Mouse (Mus musculus) lung, postnatal 0 days (tissue): ENCODE measurements around the gene Pakap. TPM values are rescaled to one million over a fixed set of nuclear protein-coding genes. Genes with fewer than 3 reads are reported as not detected.

Source experiments
- ATAC-seq: fragments of 200-750 bp; cut with Nextera tagmentation; 2 replicates; pipeline ENCODE4 v1.8.0; 2017; ENCODE audit warnings: moderate library complexity
- DNase-seq: peaks from one replicate; pipeline ENCODE4 v3.0.0-alpha.2; 2016; ENCODE audit warnings: low spot score
- H3K27ac ChIP-seq: fragments of 300-500 bp; sonication (generic); 2 replicates; pipeline ENCODE4 v1.5.1; 2014; ENCODE audit warnings: antibody characterized with exemption, mild to moderate bottlenecking, low read length, mixed read lengths
- H3K27me3 ChIP-seq: fragments of 300-500 bp; sonication (generic); replicated peaks from 2 replicates; pipeline ENCODE4 v1.6.1; 2014; ENCODE audit warnings: low read length, mixed read lengths; ENCODE audit not compliant: insufficient read depth
- H3K36me3 ChIP-seq: fragments of 300-500 bp; sonication (generic); 2 replicates; pipeline ENCODE4 v1.6.1; 2014; ENCODE audit warnings: low read length, mixed read lengths; ENCODE audit not compliant: insufficient read depth
- H3K4me1 ChIP-seq: fragments of 300-500 bp; sonication (generic); 2 replicates; pipeline ENCODE4 v1.6.1; 2014; ENCODE audit warnings: antibody characterized with exemption, low read depth, low read length, mixed read lengths; ENCODE audit not compliant: insufficient read depth
- H3K4me2 ChIP-seq: fragments of 300-500 bp; sonication (generic); replicated peaks from 2 replicates; pipeline ENCODE4 v1.6.1; 2014; ENCODE audit warnings: low read depth, mild to moderate bottlenecking, low read length, moderate library complexity, mixed read lengths
- H3K4me3 ChIP-seq: fragments of 300-500 bp; sonication (generic); 2 replicates; pipeline ENCODE4 v1.5.1; 2014; ENCODE audit warnings: low read depth, low read length
- H3K9ac ChIP-seq: fragments of 300-500 bp; sonication (generic); replicated peaks from 2 replicates; pipeline ENCODE4 v1.6.1; 2014; ENCODE audit warnings: low read depth, mild to moderate bottlenecking
- H3K9me3 ChIP-seq: fragments of 300-500 bp; sonication (generic); 2 replicates; pipeline ENCODE4 v1.6.1; 2016; ENCODE audit warnings: low read length, mixed read lengths
- CTCF ChIP-seq: IDR thresholded peaks from 2 replicates; pipeline ENCODE4 v1.5.1; 2016; ENCODE audit warnings: antibody characterized with exemption, mild to moderate bottlenecking
- EP300 ChIP-seq: IDR thresholded peaks from 2 replicates; pipeline ENCODE4 v1.6.1; 2016; ENCODE audit warnings: antibody characterized with exemption, mild to moderate bottlenecking, control low read depth
- WGBS: fragments of 180-500 bp; shearing (Covaris S2); extraction: QIAGEN DNeasy Blood & Tissue Kit; methylation state at CpG from one replicate; pipeline ENCODE4 v1.1.7; 2014; 5-methylcytosine and 5-hydroxymethylcytosine counted together
- polyA plus RNA-seq: library from polyadenylated mRNA; unstranded; fragments of >200 nt; fragmentation: Nextera tagmentation; extraction: Ambion mirVana; gene quantifications from 2 replicates; pipeline ENCODE4 v1.2.1, GENCODE M21; 2015

Gene Pakap
- polyA plus RNA-seq, 1 experiment from 2014 or later: 60.5 TPM

DNA sequence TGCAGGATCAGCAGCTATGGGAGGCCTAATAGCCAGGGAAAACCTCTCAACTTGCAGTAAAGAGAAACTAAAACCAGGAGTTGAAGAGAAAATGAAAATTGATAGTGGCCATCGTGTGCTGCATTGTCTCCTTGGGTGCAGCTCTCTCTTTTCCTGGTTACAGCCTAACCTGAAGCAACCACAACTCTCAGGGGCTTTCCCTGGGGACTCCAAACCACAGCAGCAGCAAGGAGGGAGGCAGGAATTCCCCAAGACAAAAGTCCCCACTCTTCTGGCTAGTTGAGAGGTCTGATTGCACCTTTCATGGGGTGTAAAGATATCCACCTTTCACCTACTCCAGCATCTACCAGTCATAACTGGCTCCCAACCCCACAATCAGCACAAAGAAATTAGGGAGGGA is 157.6 kb downstream of the Pakap start:
- peaks cover 5% of the 10 kb centered on the region for H3K4me1 ChIP-seq
- ATAC-seq (no peak), DNase-seq (no peak)
- H3K4me3 ChIP-seq: no peak overlapping the region
- H3K27ac ChIP-seq: no peak overlapping the region
- 67% methylated on average over 1 of the region's 1 CpGs for WGBS
- no peaks in the 10 kb centered on the region for H3K27me3 ChIP-seq
- TF ChIP-seq EP300 (no peak), CTCF (no peak)
- no peaks in the 10 kb centered on the region for H3K9me3 ChIP-seq
- no peaks in the 10 kb centered on the region for H3K36me3 ChIP-seq
- H3K9ac ChIP-seq: no peak overlapping the region
- no peak overlapping the region for H3K4me2 ChIP-seq

DNA sequence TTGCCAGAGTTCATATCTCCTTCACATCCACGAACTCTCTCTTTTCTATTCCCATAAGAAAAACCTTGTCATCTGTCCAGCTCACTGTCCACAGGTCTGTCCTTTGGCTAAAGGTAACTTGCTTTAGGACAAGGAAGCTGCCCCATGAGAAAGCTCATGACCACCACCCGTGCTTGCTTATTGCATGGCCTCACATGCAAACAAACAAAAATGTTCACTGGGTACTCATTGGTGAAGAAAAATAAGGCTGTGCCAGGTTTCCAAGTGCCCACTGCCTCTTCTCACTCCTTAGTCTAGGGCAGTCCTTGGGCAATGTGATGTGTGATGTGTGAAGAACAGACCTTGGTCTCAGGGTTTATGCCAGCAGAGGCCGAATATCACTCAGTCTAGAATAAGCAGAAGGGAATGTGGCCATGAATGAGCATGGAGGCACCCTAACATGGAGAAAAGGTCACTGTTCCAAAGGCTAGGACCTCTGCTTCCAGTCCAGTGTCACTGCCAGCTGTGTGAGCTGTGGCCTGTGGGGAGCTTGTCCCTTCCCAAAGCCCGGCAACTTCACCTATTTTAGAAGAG is 160.7 kb downstream of the Pakap start:
- Histone ChIP-seq H3K27me3 (no peaks in the 10 kb centered on the region), H3K4me1 (peaks cover 5% of the 10 kb centered on the region), H3K4me2 (no peak overlapping the region), H3K4me3 (no peak overlapping the region), H3K9me3 (no peaks in the 10 kb centered on the region), H3K27ac (no peak overlapping the region), H3K36me3 (no peaks in the 10 kb centered on the region), H3K9ac (no peak overlapping the region)
- no peak for DNase-seq
- TF ChIP-seq EP300 (no peak), CTCF (no peak)
- no peak for ATAC-seq
- WGBS: 83% methylated on average over 4 of the region's 4 CpGs

DNA sequence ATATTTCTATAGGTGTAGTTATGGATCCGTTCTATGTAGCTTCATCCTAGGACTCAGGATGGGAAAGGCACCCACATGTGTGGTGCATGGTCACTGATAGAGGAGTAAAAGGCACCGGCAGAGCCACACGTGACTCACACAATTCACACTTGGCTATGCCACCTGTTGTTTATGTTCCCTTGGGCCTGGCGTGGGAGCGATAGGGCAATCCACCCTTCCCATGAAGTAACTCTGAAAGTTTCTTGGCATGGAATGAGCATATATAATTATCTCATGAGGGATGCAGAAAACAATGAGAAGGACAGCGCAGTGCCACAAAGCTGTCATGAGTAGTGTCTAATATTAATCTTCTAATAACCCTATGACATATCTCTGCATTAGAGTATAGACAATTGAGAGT is 162.1 kb downstream of the Pakap start:
- H3K4me2 ChIP-seq: no peak overlapping the region
- WGBS: 65% methylated on average over 6 of the region's 6 CpGs
- peak; percentile 44 for DNase-seq

DNA sequence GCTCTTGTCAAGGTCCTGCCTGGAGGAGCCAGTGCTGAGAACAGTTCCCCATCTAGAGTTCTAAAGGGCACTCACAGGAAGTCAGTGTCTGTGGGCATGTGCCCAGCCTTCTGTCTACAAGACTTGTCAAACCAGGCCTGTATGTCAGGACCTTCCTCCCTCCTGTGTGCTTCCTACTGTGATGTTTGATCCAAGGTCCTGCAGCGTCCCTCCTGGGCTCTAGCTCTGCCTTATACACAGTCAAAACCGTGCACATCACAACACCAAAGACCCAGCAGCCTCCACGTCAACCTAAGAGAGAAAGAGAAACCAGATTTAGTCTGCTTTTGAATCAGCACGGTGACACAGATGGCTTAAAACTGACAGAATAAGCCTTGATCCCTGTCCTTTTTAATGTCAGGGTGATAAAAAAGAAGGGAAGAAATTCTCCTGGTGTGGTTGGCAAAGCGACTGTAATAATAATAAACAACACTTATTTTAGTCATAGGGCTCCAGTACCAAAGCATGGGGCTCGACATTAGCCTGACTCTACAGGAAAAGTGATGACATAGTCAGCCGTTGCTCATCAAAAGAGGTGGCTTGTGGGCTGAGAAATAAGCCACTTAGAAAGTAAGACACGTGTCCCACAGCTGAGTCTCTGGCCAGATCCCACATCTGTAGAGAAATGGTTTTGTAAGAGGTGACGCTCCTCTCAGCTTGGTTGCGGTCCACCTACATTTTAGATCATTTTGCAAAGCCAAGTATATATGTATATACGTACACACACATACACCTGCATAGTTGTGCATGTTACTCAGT is 163.0 kb downstream of the Pakap start:
- Histone ChIP-seq H3K4me3 (no peak overlapping the region), H3K4me1 (peaks cover 5% of the 10 kb centered on the region), H3K9ac (no peak overlapping the region), H3K36me3 (no peaks in the 10 kb centered on the region), H3K9me3 (no peaks in the 10 kb centered on the region), H3K27ac (no peak overlapping the region), H3K4me2 (no peak overlapping the region), H3K27me3 (no peaks in the 10 kb centered on the region)
- peak; percentile 49 for ATAC-seq
- TF ChIP-seq CTCF: no peak
- TF ChIP-seq EP300: no peak
- 68% methylated on average over 11 of the region's 11 CpGs for WGBS
- DNase-seq: peak; percentile 10

More for the DNA sequence above, 162.1 kb downstream of the Pakap start:
- no peaks in the 10 kb centered on the region for H3K9me3 ChIP-seq
- no peak overlapping the region for H3K27ac ChIP-seq
- ATAC-seq: peak; percentile 55
- no peaks in the 10 kb centered on the region for H3K36me3 ChIP-seq
- TF ChIP-seq EP300 (peak; percentile 55), CTCF (no peak)
- H3K9ac ChIP-seq: no peak overlapping the region
- H3K4me3 ChIP-seq: no peak overlapping the region
- H3K27me3 ChIP-seq: no peaks in the 10 kb centered on the region
- peaks cover 5% of the 10 kb centered on the region for H3K4me1 ChIP-seq

DNA sequence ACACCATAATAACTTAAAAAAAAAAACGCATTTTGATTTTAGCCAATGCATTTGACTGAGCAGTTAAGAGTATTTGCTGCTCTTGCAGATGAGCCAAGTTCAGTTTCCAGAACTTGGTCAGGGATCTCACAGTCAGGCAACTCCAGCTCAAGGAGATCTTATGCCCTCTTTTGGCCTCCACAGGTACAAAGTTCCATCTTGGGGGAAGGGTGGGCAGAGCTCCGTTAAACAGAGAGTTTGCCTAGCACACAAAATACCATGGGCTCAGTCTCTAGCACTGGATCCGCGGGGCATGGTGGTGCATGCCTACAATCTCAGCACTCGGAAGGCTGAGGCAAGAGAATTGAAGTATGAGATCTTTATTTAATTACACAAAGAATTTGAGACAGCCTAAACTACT is 164.4 kb downstream of the Pakap start:
- Histone ChIP-seq H3K4me1 (peaks cover 5% of the 10 kb centered on the region), H3K27me3 (no peaks in the 10 kb centered on the region), H3K27ac (no peak overlapping the region), H3K9ac (no peak overlapping the region), H3K4me3 (no peak overlapping the region), H3K36me3 (no peaks in the 10 kb centered on the region), H3K9me3 (no peaks in the 10 kb centered on the region), H3K4me2 (no peak overlapping the region)
- DNase-seq (no peak), ATAC-seq (no peak)
- WGBS: 77% methylated on average over 5 of the region's 5 CpGs
- no peak for TF ChIP-seq CTCF
- no peak for TF ChIP-seq EP300

DNA sequence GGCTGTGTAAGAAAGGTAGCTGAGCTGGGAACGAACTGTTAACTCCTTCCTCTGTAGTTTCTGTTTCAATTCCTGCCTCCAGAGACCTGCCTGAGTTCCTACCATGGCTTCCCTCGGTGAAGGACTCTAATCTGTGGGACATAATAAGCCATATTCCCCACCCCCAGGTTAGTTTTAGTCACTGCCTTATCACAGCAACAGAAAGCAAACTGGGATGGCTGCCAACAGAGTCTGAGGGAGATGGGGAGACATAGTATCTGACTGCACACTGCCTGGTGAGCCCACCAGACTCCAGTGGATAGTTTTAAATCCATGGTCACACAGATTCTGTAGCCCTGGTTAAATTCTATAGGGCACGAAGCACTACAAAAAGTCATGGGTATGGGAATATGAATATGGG is 165.5 kb downstream of the Pakap start:
- Histone ChIP-seq H3K4me2 (no peak overlapping the region), H3K27ac (no peak overlapping the region), H3K36me3 (no peaks in the 10 kb centered on the region), H3K27me3 (no peaks in the 10 kb centered on the region), H3K9me3 (no peaks in the 10 kb centered on the region), H3K4me1 (peaks cover 5% of the 10 kb centered on the region), H3K4me3 (no peak overlapping the region), H3K9ac (no peak overlapping the region)
- 61% methylated on average over 3 of the region's 3 CpGs for WGBS
- DNase-seq (no peak), ATAC-seq (no peak)
- TF ChIP-seq EP300 (no peak), CTCF (no peak)
